Mouse (Mus musculus): ENCODE results near the gene Vav2.

Vav2 gene

GRCm38 (mm10) chr2:27318606-27319005, 108.2 kb downstream of the Vav2 start:
- DNase-seq (ENCODE audit: low spot score) = peak; percentile 17

- DNase-seq (ENCODE audit: low spot score) = no peak
These were observed 108.6 kb downstream of the Vav2 start for GRCm38 (mm10) chr2:27318197-27318596.

- DNase-seq (ENCODE audit: low spot score) = no peak
These were observed 110.7 kb downstream of the Vav2 start for GRCm38 (mm10) chr2:27316167-27316566.

- DNase-seq (ENCODE audit: low spot score) = no peak
These were observed 112.6 kb downstream of the Vav2 start for GRCm38 (mm10) chr2:27314269-27314668.

- no peak for DNase-seq (ENCODE audit: low spot score)
These were observed 114.3 kb downstream of the Vav2 start for GRCm38 (mm10) chr2:27312500-27312899.

GRCm38 (mm10) chr2:27311606-27312005, 115.2 kb downstream of the Vav2 start:
- no peak for DNase-seq (ENCODE audit: low spot score)

GRCm38 (mm10) chr2:27310908-27311307, 115.9 kb downstream of the Vav2 start:
- DNase-seq (ENCODE audit: low spot score) = no peak

GRCm38 (mm10) chr2:27310221-27310620, 116.6 kb downstream of the Vav2 start:
- no peak for DNase-seq (ENCODE audit: low spot score)

GRCm38 (mm10) chr2:27306628-27307027, 120.2 kb downstream of the Vav2 start:
- no peak for DNase-seq (ENCODE audit: low spot score)

- no peak for DNase-seq (ENCODE audit: low spot score)
These were observed 122.1 kb downstream of the Vav2 start for GRCm38 (mm10) chr2:27304741-27305140.

GRCm38 (mm10) chr2:27304074-27304473, 122.8 kb downstream of the Vav2 start:
- no peak for DNase-seq (ENCODE audit: low spot score)

- DNase-seq (ENCODE audit: low spot score) = peak; percentile 26
These were observed 125.3 kb downstream of the Vav2 start for GRCm38 (mm10) chr2:27301444-27302111.

GRCm38 (mm10) chr2:27300725-27301443, 125.9 kb downstream of the Vav2 start:
- DNase-seq (ENCODE audit: low spot score) = peak; percentile 27

- DNase-seq (ENCODE audit: low spot score) = no peak
These were observed 130.0 kb downstream of the Vav2 start for GRCm38 (mm10) chr2:27296656-27297406.

GRCm38 (mm10) chr2:27294777-27295176, 132.1 kb downstream of the Vav2 start:
- DNase-seq (ENCODE audit: low spot score) = no peak

GRCm38 (mm10) chr2:27289019-27289418, 137.8 kb downstream of the Vav2 start:
- DNase-seq (ENCODE audit: low spot score) = peak; percentile 92

GRCm38 (mm10) chr2:27286971-27287710, 139.7 kb downstream of the Vav2 start:
- DNase-seq (ENCODE audit: low spot score) = no peak

- no peak for DNase-seq (ENCODE audit: low spot score)
These were observed 142.4 kb downstream of the Vav2 start for GRCm38 (mm10) chr2:27284441-27284840.

GRCm38 (mm10) chr2:27281771-27282170, 145.1 kb downstream of the Vav2 start:
- DNase-seq (ENCODE audit: low spot score) = no peak

- peak; percentile 88 for DNase-seq (ENCODE audit: low spot score)
These were observed 145.8 kb downstream of the Vav2 start for GRCm38 (mm10) chr2:27280920-27281611.

- no peak for DNase-seq (ENCODE audit: low spot score)
These were observed 148.0 kb downstream of the Vav2 start for GRCm38 (mm10) chr2:27278859-27279258.

GRCm38 (mm10) chr2:27268325-27268724, 158.5 kb downstream of the Vav2 start:
- no peak for DNase-seq (ENCODE audit: low spot score)

Data from embryo, embryonic 10 days (tissue).